Mouse (Mus musculus) hindbrain, embryonic 16.5 days (tissue): ENCODE data around the gene Pcbp3. TPM values are rescaled to one million over a fixed set of nuclear protein-coding genes. Genes with fewer than 3 reads are reported as not detected.

Experiments
- ATAC-seq: fragments of 200-750 bp; cut with Nextera tagmentation; 2 replicates; pipeline ENCODE4 v1.8.0; 2017; ENCODE audit warnings: moderate TSS enrichment, moderate library complexity
- H3K27ac ChIP-seq: fragments of 300-500 bp; sonication (generic); 2 replicates; pipeline ENCODE4 v1.5.1; 2014; ENCODE audit warnings: low read depth, mild to moderate bottlenecking, control low read depth, low read length, moderate library complexity
- H3K27me3 ChIP-seq: fragments of 300-500 bp; sonication (generic); replicated peaks from 2 replicates; pipeline ENCODE4 v1.6.1; 2014; ENCODE audit warnings: low read length; ENCODE audit not compliant: control insufficient read depth, insufficient read depth
- H3K36me3 ChIP-seq: fragments of 300-500 bp; sonication (generic); 2 replicates; pipeline ENCODE4 v1.6.1; 2014; ENCODE audit warnings: mild to moderate bottlenecking, low read length, moderate library complexity, mixed read lengths; ENCODE audit not compliant: control insufficient read depth, insufficient read depth
- H3K4me1 ChIP-seq: fragments of 300-500 bp; sonication (generic); 2 replicates; pipeline ENCODE4 v1.6.1; 2014; ENCODE audit warnings: low read depth, low read length; ENCODE audit not compliant: control insufficient read depth, insufficient read depth
- H3K4me2 ChIP-seq: fragments of 300-500 bp; sonication (generic); 2 replicates; pipeline ENCODE4 v1.6.1; 2014; ENCODE audit warnings: mild to moderate bottlenecking, low read length, control low read depth, moderate library complexity
- H3K4me3 ChIP-seq: fragments of 300-500 bp; sonication (generic); 2 replicates; pipeline ENCODE4 v1.5.1; 2014; ENCODE audit warnings: mild to moderate bottlenecking, low read length, control low read depth, moderate library complexity
- H3K9ac ChIP-seq: fragments of 300-500 bp; sonication (generic); 2 replicates; pipeline ENCODE4 v1.6.1; 2014; ENCODE audit warnings: low read depth, mild to moderate bottlenecking, control low read depth, low read length, moderate library complexity
- H3K9me3 ChIP-seq: fragments of 300-500 bp; sonication (generic); 2 replicates; pipeline ENCODE4 v1.6.1; 2014; ENCODE audit warnings: mild to moderate bottlenecking, low read length, moderate library complexity; ENCODE audit not compliant: control insufficient read depth
- WGBS: fragments of 180-500 bp; shearing (Covaris S2); extraction: QIAGEN DNeasy Blood & Tissue Kit; methylation state at CpG from one replicate; pipeline ENCODE4 v1.1.7; 2014; 5-methylcytosine and 5-hydroxymethylcytosine counted together
- polyA plus RNA-seq: library from polyadenylated mRNA; unstranded; fragments of >200 nt; fragmentation: Nextera tagmentation; extraction: Ambion mirVana; gene quantifications from 2 replicates; pipeline ENCODE4 v1.2.1, GENCODE M21; 2015

The Pcbp3 gene
- polyA plus RNA-seq, 1 experiment from 2014 or later = 95.5 TPM

GRCm38 (mm10) chr10:76874398-76874797 is 87.3 kb downstream of the Pcbp3 start:
- Histone ChIP-seq H3K4me2 (no peak overlapping the region), H3K36me3 (no peaks in the 10 kb centered on the region), H3K4me1 (peaks cover 2% of the 10 kb centered on the region; the same call in 1 of the 2 replicates), H3K4me3 (no peak overlapping the region), H3K9me3 (no peaks in the 10 kb centered on the region), H3K9ac (no peak overlapping the region), H3K27me3 (no peaks in the 10 kb centered on the region), H3K27ac (peak overlapping the region; percentile 44; the same call in 1 of the 2 replicates)
- 88% methylated on average over 1 of the region's 1 CpGs for WGBS
- ATAC-seq = peak; percentile 40; the same call in 1 of the 2 replicates

DNA sequence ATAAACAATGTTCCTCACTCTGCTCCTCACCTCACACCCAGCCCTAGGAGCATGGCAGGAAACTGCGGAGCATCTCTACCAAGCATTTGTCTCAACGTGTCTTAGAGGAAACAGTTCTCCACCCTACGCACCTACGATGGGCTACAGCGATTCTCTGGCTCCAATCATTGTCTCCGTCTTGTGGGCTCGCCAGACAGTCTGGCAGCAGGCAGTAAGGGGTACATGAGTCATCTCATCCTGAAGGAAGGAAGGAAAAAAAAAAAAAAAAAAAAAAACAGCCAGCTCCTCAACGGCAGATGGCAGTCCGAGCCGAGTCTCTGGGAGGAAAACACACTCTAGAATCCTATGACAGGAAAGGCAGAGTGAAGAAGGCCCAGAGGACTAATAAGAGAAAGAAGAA is 87.7 kb downstream of the Pcbp3 start:
- peak; percentile 20; the same call in 1 of the 2 replicates for ATAC-seq

DNA sequence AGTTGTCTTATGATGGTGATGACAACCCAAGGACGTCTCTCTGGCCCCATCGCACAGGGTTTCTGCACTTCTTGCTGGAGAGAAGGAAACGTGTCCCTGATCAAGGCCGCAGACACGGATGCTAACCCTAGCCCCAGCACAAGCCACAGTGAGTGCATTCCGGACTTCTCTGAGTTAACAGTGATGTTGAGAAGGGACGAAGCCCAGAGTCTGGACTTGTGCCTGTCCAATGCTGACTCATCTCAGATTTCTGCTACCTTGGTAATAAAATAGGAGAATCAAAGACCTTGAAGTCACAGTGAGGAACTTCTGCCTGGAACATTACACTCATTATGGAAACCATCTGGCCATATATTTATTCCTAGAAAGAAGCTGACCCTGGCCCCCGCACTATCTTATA is 89.0 kb downstream of the Pcbp3 start:
- no peak for ATAC-seq
- no peaks in the 10 kb centered on the region for H3K36me3 ChIP-seq
- H3K4me1 ChIP-seq = peaks cover 2% of the 10 kb centered on the region; the same call in 1 of the 2 replicates
- H3K27ac ChIP-seq = no peak overlapping the region
- H3K4me2 ChIP-seq = no peak overlapping the region
- 87% methylated on average over 8 of the region's 8 CpGs for WGBS
- H3K4me3 ChIP-seq = no peak overlapping the region
- no peak overlapping the region for H3K9ac ChIP-seq
- H3K27me3 ChIP-seq = no peaks in the 10 kb centered on the region
- H3K9me3 ChIP-seq = no peaks in the 10 kb centered on the region

More for the DNA sequence above, 87.7 kb downstream of the Pcbp3 start:
- Histone ChIP-seq H3K4me2 (no peak overlapping the region), H3K27ac (peak overlapping the region; percentile 44; the same call in 1 of the 2 replicates), H3K9ac (no peak overlapping the region), H3K4me3 (no peak overlapping the region), H3K9me3 (no peaks in the 10 kb centered on the region), H3K27me3 (no peaks in the 10 kb centered on the region), H3K4me1 (peaks cover 2% of the 10 kb centered on the region; the same call in 1 of the 2 replicates), H3K36me3 (no peaks in the 10 kb centered on the region)
- WGBS = 72% methylated on average over 10 of the region's 10 CpGs

GRCm38 (mm10) chr10:76865936-76866335 is 95.8 kb downstream of the Pcbp3 start:
- H3K27me3 ChIP-seq = no peaks in the 10 kb centered on the region
- H3K27ac ChIP-seq = no peak overlapping the region
- H3K4me3 ChIP-seq = no peak overlapping the region
- no peaks in the 10 kb centered on the region for H3K36me3 ChIP-seq
- no peak overlapping the region for H3K4me2 ChIP-seq
- H3K9me3 ChIP-seq = no peaks in the 10 kb centered on the region
- H3K4me1 ChIP-seq = no peaks in the 10 kb centered on the region
- ATAC-seq = no peak
- no peak overlapping the region for H3K9ac ChIP-seq

- H3K4me3 ChIP-seq = no peak overlapping the region
- H3K27me3 ChIP-seq = no peaks in the 10 kb centered on the region
- no peaks in the 10 kb centered on the region for H3K9me3 ChIP-seq
- 74% methylated on average over 3 of the region's 3 CpGs for WGBS
- H3K4me1 ChIP-seq = peaks cover 10% of the 10 kb centered on the region
- no peak overlapping the region for H3K4me2 ChIP-seq
- H3K27ac ChIP-seq = no peak overlapping the region
- no peak overlapping the region for H3K9ac ChIP-seq
- ATAC-seq = no peak
- H3K36me3 ChIP-seq = no peaks in the 10 kb centered on the region
Measured at GRCm38 (mm10) chr10:76860998-76861397, 100.7 kb downstream of the Pcbp3 start.

- Histone ChIP-seq H3K27me3 (no peaks in the 10 kb centered on the region), H3K4me3 (no peak overlapping the region), H3K4me2 (peak overlapping the region; percentile 21; the same call in 1 of the 2 replicates), H3K9me3 (no peaks in the 10 kb centered on the region), H3K4me1 (peaks cover 10% of the 10 kb centered on the region), H3K36me3 (no peaks in the 10 kb centered on the region), H3K27ac (peak overlapping the region; percentile 70), H3K9ac (no peak overlapping the region)
- WGBS = 53% methylated on average over 12 of the region's 12 CpGs
- ATAC-seq = peak; percentile 77
Measured at GRCm38 (mm10) chr10:76859355-76860127, 102.1 kb downstream of the Pcbp3 start.

DNA sequence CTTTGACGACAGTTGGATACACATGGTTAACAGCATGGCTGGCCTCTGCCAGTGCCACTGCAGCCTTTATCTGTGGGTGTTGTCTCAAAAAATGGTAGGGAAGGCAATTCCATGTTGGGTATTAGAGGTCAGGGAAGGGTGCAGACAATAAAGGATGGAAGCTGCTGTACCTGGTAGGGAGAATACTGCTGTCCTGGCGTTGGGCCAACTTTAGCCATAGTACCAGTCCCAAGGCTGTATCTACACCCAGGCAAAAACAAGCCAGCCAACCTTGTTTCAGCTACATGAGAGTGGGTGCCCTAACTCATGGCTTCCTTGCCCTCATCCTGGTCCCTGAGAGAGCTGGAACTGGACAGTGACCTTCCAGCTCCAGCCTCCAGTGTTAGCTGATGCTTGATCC is 103.8 kb downstream of the Pcbp3 start:
- Histone ChIP-seq H3K9ac (no peak overlapping the region), H3K4me2 (no peak overlapping the region), H3K36me3 (no peaks in the 10 kb centered on the region), H3K4me1 (peaks cover 10% of the 10 kb centered on the region), H3K27me3 (no peaks in the 10 kb centered on the region), H3K4me3 (no peak overlapping the region), H3K27ac (no peak overlapping the region), H3K9me3 (no peaks in the 10 kb centered on the region)
- 81% methylated on average over 2 of the region's 2 CpGs for WGBS
- no peak for ATAC-seq

DNA sequence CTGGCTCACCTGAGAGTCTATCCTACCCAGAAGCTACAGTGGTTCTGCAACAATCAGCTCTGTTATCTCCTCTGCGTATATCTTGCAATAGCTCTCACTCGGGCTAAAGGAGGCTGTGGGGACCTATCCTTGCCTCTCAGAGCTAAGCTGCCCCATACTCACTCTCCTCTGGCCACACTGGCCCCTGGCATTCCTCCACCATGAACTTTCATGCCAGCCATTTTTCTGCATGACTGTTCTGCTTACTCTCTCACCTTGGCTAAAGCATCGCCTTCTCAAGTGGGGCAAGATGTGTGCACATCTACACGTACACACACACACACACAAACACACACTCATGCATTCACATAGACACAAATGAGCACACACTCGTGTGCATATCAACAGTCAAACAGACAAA is 115.2 kb downstream of the Pcbp3 start:
- H3K9ac ChIP-seq = no peak overlapping the region
- no peak for ATAC-seq
- no peak overlapping the region for H3K4me2 ChIP-seq
- H3K36me3 ChIP-seq = no peaks in the 10 kb centered on the region
- WGBS = 94% methylated on average over 5 of the region's 5 CpGs
- no peaks in the 10 kb centered on the region for H3K9me3 ChIP-seq
- H3K4me3 ChIP-seq = no peak overlapping the region
- no peaks in the 10 kb centered on the region for H3K4me1 ChIP-seq
- no peaks in the 10 kb centered on the region for H3K27me3 ChIP-seq
- no peak overlapping the region for H3K27ac ChIP-seq

DNA sequence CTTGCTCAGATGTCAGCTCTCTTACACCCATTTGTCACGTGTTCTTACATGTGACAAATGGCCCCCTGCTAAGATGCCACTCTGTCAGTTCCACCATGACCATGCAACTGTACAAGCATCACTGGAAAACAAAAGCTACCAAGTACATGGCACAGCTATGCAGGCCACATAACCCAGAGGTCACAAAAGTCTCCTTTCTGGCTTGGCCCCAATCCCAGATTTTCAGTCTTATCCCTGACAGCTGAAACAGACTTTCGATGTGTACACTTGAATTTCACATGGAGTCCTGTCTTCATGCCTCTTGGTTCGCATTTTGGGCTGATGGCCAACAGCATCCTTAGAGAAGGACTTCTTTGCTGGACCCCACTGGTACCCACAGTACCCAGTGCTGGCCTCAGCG is 116.8 kb downstream of the Pcbp3 start:
- H3K4me3 ChIP-seq = no peak overlapping the region

More for the DNA sequence above, 116.8 kb downstream of the Pcbp3 start:
- Histone ChIP-seq H3K9me3 (no peaks in the 10 kb centered on the region), H3K36me3 (no peaks in the 10 kb centered on the region), H3K4me1 (no peaks in the 10 kb centered on the region), H3K27ac (no peak overlapping the region), H3K9ac (no peak overlapping the region), H3K4me2 (no peak overlapping the region), H3K27me3 (no peaks in the 10 kb centered on the region)
- no peak for ATAC-seq
- WGBS = 59% methylated on average over 4 of the region's 4 CpGs
